Mouse (Mus musculus): ENCODE measurements around the gene Ffar2.

DNA sequence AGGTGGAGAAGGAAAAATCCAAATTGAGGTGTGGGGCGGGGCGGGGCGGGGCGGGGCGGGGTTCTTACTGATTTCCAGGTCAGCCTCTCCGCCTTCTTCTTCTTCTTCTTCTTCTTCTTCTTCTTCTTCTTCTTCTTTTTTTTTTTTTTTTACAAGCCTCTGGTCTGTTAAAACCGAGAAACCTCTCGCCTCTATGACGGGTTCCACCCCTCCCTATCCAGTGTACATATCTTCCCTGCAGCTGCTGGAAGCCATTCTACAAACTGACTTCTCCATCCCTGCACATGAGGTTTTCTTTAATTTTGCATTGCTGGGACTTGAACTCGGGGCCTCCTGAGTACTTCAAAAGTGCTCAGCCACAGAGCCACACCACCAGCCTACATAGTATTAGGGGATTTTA, 3.1 kb upstream of the Ffar2 start:
- no peak for TF ChIP-seq CTCF (IDR thresholded peaks at IDR 0.05; ENCODE audit: low read depth, low read length)
- no peak for TF ChIP-seq GATA1 (IDR thresholded peaks at IDR 0.05; ENCODE audit: borderline replicate concordance, low read length)
- TF ChIP-seq POLR2AphosphoS5 (IDR thresholded peaks at IDR 0.05; ENCODE audit: insufficient replicate concordance, low read depth, low read length) = no peak
- TF ChIP-seq TAL1 (conservative IDR thresholded peaks at IDR 0.05; ENCODE audit: low read depth, low read length) = no peak
- TF ChIP-seq GATA2 (IDR thresholded peaks at IDR 0.05; ENCODE audit: borderline replicate concordance, low read depth, low read length) = no peak
